Mouse (Mus musculus): ENCODE measurements around the gene Fcho2.
A peak's percentile ranks its signal among the peaks of the same experiment; 100 is the strongest.
"Not testable (repeated sequence)": the region's sequence is repeated elsewhere in the genome, so short reads cannot be mapped to it uniquely, and the experiment has no call there.

Fcho2 gene

DNA sequence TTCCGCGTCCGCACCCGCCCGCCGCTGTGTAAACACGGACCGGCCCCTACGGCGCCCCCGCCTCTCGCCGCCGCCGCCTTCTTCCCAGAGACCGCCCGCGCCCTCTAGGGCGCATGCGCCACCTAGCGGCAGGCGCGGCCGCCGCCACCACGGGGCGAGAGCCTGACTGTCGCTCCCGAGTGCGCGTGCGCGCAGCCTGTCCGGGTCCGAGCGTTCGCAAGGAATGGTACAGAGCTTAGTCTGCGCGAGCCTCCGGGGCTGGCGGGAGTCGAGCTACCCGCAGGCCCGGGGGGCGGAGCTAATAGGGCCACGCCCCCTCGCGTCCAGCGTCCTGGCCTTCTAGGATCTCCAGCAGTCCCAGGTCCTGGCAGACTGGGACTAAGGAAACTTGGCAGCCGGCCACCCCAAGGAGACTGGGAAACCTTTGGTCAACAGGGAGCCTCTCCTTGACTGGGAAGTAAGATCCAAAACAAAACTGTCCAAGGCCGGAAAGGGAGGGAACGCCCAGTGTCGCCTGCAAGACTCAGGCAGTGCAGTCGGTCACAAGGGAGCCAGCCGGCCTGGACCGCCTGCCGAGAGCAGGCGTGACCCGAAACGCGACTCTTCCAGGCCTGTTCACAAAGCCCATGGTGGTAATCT lies at the start of gene Fcho2:
TSS of gene Fcho2 (minus strand) at position 303 of the 639 bp plus-strand sequence.
- peak; percentile 100 for DNase-seq

DNA sequence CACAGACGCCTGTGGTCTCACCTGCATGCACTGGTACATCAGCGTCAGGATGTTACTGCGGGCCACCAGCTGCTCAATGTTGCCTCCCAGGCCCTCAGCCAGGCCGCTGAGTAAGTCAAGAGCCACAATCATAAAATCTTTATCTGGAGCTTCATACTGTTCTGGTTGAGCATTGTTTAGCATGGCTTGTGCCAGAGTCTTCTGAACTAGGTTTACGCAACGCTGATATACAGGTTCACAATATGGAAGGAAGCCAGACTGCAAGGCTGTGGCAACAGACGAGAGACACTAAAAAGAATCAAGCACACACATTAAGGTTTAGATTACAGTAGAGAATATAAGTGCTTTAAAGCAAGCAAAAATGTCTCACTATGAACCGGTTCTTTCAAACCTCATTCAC lies 40.0 kb upstream of the Fcho2 start:
- DNase-seq = no peak

DNA sequence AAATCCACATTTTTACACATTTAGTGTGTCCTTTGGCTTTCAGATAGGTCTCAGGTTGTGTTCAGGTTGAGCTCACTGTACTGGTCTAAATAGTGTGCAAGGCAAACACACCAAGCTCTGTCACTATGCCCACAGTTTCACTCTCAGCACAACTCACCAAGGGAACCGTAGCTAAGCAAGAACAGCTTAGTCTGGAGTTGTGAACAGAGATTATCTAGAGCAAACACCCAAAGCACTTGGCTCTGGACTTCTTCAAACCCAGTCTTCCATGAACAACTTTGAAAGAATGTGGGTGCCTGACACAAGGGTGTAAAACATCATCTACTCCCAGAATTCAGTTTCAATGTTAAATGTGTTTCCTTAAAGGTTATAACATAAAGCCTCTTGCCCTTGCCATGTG lies 30.5 kb upstream of the Fcho2 start:
- no peak for DNase-seq

DNA sequence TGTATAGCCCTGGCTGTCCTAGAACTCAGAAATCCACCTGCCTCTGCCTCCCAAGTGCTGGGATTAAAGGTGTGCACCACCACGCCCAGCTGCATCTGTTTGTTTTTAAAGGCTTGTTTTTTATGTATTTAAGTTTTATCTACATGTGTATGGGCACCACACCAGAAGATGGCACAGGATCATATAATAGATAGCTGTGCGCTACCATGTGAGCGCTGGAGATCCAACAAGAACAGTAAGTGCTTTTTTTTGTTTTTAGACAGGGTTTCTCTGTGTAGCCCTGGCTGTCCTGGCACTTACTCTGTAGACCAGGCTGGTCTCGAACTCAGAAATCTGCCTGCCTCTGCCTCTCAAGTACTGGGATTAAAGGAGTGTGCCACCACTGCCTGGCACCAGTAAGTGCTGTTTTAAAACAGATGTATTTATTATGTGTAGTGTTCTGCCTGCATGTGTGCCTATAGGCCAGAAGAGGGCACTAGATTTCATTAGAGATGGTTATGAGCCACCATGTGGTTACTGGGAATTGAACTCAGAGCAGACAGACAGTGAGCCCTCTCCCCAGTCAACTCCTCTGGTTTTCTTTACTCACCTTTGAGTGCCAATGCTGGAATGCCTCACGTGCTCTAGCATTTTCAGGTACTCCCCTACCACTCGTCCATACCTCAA lies 21.3 kb upstream of the Fcho2 start:
- DNase-seq = no peak

DNA sequence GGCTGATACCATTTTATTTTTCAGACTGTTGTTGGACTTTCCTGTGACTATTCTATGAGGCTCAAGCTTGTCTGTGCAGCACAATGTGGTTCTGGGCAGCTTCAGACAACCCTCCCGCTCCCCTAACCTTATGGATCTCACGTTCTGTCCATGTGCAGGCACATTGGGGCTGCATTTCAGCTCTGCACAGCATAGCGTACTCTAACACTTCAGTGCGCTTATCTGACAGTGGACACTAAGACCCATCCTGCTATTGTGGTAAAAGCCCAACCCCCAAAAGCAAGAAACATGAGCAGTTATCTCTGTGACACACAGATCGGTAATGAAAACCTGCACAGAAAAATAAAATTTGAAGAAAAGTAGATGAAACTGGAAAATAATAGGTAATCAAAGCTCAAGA lies 20.5 kb upstream of the Fcho2 start:
- no peak for DNase-seq

DNA sequence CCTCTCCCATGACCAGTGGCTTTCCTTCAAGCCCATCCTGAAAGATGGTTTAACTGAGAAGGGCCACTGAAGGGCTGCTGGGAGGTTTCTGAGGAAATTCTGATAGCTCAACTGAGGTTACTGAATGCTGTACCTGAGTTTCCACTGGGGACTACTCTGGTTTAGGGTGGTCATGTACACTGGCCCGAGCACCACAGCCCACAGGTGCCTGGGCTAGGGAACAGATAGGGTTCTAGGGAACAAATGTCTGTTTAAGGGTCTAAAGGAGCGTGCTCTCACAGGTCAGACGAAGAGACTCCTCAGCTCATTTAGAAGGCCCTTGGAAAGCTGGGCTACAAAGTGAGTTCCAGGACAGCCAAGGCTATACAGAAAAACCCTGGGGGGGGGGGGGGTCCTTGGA lies 19.5 kb upstream of the Fcho2 start:
- no peak for DNase-seq

DNA sequence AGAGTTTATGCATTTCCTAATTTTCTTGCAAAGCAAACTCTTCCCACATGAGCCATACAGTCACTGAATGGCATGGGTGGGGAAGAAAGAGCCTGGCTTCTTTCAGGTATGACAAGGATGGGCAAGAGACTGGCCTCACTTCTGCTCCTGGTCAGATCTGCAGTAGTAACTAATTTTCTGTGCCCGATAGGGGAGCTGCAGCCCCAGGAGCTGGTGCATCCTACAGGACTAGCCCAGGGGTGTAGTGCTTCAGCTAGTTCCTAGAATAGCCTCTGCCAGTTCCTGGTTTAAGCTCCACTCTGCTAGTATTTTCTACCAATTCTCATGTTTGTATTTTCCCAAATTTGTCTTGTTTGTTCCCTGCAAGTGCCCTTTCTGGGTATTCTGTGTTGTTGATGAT lies 18.9 kb upstream of the Fcho2 start:
- no peak for DNase-seq

DNA sequence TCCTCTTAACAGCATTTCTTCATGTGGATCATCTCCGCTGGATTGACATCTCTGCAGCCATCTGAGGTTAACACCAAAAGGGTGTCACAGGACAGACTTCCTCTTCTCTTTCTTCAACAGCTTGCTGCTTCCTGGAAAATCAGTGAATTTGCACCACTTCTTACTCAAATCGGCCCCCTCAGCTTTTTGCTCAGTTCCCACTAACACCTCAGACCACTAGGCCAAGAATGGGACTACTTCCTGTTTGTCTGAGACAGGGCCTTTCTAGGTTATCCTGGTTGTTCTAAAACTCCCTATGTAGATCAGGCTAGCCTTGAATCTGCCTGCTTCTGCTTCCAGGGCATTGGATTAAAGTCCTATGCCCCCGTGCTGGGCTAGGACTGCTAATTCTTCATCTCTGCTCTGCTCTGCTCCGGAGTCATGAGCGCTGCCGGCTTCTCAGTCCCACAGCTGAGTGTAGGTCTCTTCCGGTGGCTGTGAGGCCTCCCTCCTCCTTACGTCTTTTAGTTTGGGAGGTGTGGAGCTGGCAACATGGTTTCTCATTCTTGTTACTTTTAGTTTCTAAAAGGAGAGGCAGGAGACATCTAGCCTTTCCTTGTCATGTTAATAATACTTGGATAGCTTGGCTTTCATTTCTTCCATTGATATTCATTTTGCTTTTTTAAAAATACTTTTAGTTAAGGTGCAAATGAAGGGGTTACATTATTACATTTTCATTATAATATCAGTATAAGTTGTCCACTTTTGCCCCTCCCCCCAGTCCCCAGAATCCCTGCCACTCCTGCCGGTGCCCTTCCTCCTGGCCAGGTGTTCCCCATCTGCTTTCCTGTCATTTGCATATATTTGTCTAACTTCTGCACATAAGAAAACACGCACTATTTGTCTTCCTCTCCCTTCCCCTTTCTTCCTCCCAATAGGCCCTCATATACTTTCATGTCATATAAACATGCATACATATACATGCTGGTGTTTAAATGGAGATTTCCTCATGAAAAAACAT lies 17.5 kb upstream of the Fcho2 start:
- no peak for DNase-seq

DNA sequence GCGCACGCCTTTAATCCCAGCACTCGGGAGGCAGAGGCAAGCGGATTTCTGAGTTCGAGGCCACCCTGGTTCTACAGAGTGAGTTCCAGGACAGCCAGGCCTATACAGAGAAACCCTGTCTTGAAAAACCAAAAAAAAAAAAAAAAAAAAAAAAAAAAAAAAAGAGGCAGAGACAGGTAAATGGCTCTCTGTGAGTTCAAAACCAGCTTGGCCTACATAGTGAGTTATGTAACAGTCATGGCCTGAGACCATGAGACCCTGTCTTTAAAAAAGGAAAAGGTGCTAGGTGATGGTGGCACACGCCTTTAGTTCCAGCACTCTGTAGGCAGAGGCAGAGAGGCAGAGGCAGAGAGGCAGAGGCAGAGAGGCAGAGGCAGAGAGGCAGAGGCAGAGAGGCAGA lies 13.8 kb upstream of the Fcho2 start:
- DNase-seq = not testable (repeated sequence)

DNA sequence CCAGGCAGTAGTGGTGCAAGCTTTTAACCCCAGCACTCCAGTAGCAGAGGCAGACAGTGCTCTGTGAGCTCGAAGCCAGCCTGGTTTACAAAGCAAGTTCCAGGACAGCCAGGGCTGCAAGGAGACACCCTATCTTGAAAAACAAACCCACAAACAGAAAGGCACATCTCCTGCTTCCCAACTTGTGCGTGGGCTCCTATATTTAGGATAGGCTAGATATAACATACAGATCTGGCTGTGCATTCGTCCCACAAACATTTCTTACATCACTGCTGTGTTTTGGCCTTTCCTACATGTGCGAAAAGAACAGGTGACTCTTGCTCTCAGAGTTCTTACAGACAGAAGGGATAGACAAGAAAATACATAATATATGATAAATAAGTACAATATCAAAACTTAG lies 10.3 kb upstream of the Fcho2 start:
- no peak for DNase-seq

DNA sequence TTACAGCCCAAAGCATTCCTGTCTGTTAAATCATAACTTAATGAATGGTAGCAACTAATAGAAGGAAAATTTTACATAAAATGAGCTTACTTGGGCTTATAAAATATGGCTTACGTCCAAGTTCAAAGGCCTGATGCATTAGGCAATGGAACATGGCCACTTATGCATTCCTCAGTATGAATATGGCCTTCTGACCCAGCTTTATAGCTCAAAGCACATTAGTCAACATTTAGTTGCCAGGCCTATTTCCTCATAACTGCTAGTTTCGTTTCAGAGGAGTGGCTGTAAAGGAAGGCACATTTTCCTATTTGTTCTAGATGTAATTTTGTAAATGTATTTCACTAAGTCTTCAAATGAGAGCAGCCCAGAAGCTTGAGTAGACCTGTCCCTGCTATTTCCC lies 3.8 kb upstream of the Fcho2 start:
- DNase-seq = no peak

DNA sequence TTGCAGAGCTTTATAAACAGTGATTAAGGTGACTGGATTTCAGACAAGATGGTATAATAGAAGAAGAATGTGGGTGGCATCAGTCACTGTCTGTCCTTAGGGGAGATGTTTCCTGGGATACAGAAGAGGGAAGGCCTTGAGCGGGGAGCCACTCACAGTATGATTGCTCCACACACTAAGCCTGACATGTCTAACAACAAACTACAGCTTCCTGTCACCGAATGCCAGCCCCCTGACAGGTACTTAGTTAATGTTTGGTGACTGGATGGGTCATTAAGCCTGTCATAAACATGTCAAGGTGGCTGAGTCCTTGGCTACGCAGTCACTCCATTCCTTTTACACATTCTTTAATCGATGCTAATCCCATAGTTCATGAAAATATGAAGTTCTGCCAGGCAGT lies 3.0 kb upstream of the Fcho2 start:
- peak; percentile 45 to 57 for DNase-seq

DNA sequence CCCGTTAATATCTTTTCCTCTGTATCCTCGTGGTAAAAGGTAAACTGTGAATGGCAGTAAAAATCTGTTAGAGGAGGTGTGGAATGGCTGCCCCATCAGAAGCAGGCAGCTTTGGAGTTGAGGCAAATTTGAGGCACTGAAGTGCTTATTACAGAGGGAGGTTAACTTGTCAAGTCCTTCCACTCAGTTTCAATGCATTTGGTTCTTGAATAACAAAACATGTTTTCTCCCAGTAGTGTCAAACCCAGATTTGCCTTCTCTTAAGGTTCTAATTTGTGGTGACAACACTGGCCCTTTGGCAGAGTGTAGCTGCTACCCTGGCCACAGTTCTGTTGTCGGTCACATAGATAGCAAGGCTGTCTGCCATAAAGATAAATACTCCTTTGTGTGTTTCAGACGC lies 2.5 kb upstream of the Fcho2 start:
- DNase-seq = no peak

DNA sequence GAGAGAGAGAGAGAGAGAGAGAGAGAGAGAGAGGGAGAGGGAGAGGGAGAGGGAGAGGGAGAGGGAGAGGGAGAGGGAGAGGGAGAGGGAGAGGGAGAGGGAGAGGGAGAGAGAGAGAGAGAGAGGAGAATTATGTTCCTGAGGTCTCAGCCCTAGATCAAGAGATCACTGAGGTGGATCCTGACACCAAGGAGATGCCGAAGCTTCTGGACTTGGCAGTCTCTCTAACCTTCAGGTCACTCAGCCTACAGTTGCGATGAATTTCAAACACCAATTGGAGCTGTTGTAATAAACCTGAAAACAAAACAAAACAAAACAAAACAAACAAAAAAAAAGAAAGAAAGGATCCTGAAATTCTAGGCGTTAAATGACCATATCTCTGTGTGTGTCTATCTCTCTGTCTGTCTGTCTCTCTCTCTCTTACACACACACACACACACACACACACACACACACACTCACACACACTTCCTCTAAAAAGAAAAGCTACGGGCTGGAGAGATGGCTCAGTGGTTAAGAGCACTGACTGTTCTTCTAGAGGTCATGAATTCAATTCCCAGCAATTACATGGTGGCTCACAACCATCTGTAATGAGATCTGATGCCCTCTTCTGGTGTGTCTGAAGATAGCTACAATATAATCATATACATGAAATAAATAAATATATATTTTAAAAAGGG lies 1.9 kb upstream of the Fcho2 start:
- DNase-seq = not testable (repeated sequence)

DNA sequence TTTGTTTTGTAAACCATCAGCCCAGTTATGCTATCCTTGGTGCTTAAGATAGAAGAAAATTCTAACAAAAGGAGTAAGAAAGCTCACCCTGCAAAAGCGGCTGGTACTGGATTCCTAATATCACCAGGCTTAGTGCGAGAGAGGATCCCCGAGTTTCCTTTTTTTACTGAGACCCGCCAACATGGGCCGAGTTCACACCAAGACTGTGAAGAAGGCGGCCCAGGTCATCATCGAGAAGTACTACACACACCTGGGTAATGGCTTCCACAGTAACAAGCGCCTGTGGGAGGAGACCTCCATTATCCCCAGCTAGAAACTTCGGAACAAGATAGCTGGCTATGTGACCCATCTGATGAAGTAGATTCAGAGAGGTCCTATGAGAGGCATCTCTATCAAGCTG lies 1.3 kb upstream of the Fcho2 start:
- DNase-seq = no peak

DNA sequence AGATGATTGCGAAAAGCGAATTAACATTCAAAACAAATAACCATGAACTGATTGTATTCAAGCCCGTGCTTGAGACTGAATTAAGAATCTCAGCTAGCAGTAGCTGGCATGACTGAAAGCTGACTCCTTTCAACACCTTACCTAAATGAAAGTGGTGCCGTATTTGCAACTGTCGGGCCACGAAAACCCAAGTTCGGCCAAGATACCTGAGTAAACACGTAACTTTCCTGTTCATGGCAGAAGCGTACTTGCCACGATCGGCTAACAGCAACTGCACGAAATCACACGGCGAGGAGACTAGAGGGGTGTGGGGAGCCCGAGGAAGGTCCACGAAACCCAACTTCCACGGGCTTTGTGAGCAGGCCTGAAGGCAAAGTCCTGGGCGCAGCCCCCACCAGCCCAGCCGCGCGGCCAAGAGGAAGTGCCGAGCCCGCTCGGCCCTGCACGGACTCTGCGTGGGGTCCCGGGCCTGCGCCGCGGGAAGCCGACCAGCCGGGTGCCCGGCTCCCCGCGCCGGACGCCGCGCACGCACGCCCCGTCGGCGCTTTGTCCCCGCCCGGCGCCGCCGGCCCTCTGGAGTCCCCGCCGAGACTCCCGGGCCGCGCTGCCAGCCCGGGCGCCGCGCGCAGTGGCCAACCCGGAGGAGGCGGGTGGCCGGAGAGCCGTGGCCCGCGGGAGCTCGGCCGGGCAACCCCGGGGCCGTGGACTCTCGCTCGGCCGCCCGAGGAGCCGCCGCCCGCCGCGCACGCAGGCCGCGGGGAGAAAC lies 791 bp downstream of the Fcho2 start:
- DNase-seq = peak; percentile 56 to 79

DNA sequence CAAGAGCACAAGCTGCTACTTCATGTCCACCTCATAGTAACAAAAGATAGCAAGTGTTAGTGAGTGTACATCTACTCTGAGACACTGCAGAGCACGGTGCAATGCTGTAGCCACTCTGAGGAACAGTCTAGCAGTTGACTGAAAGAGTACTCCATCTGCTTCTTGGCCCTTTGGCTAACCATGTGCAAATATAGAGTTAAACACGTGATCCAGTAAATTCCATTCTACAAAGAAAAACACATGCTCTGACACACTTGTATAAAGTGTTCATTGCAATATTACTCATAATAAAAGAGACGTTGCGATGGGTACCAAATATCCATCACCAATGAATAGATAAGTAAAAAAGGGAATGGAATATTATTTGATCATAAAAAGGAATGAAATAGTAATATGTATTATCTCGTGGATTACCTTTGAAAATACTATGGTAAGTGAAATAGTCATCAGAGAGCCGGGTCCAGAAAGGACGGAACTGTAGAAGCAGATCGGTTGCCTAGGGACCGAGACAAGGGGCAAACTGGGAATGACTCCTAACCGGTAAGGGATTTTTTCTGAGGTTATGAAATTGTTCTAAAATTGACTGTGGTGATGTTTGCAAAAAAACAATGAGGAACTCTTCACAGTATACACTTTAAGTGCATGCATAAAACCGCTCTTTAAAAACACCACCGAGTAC lies 1.5 kb downstream of the Fcho2 start:
- DNase-seq = no peak

DNA sequence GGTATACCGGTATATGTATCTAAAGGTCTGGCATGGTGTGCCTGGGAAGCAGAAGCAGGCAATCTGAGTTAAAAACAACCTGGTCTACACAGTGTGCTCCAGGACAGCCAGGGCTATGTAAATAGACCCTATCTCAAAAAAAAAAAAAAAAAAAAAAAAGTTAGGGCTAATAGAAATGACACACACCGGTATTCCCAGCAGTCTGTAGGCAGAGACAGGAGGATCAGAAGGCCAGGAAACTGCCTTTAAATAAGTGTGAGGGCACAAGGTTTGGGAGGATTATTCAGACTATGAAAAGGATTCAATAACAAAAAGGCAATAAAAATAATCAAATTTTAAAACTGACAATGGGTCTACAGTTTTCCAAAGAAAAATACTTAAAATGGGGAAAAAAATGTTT lies 2.1 kb downstream of the Fcho2 start:
- DNase-seq = no peak

DNA sequence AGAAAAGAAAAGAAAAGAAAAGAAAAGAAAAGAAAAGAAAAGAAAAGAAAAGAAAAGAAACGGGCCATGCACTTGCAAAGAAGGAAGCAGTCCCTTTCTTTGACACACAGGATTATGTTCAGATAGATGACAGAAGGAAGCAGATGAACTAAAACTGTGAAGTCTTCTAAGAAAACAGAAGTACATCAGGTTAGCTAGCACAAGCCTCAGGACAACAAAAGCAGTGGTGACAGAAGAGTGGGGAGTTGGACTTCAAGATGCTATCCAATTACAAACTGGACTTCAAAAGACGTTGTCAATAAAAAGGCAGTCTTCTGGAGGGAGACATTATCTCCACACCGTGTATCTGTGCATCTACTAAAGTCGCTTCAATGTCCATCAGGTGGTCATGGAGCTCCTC lies 3.0 kb downstream of the Fcho2 start:
- DNase-seq = no peak

DNA sequence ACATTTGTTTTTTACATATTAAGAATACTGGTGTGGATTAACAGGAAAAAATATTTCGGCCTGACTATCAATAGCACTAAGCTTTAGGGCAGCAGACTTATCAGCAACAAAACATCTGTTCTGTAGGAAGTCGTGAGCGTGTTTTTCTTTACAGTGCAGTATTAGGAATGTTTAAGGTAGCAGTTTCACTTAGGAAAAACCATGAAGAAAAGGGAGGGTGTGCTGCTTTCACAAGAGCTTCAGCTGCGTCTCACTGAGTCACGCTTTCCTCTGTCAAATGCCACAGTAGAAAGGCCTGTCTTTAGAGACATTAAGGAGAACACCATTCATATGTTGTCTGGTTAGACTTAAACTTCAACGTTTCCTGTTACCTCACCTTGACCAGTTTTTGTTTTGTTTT lies 5.1 kb downstream of the Fcho2 start:
- no peak for DNase-seq

DNA sequence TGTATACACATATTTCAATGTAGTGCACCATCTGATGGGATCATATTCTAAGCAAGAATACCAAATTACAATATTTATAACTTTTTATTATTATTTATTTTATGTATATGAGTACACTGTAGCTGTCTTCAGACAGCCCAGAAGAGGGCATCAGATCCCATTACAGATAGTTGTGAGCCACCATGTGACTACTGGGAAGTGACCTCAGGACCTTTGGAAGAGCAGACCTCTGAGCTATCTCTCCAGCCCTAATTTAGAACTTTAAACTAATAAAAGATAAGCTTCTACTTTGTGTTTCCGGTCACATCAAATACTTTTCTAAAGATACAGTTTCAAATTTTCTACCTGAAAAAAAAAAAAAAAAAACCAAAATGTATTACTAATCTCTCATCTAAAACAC lies 6.2 kb downstream of the Fcho2 start:
- no peak for DNase-seq

DNA sequence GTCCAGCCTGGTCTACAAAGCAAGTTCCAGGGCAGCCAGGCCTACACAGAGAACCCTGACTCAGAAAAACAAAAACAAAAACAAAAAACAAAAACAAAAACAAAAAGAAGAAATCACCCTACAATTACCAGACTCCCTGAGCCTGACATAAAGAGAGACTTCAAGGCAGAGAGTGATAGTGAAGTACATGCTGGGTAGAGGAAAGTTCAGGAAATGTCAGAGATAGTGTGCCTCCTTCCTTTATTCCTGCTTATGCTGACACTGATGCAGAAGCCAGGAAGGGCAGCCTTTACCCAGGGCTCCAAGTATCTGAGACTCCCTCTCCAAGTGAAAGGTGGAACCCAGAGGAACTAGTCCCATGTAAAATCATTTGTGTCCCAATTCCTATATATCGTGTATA lies 10.8 kb downstream of the Fcho2 start:
- DNase-seq = no peak

Data from kidney, postnatal 36 days (tissue).